Mouse (Mus musculus) T-helper 1 cell (primary cell): ENCODE results near the gene Tnrc18.

ENCODE experiments used
- in situ Hi-C: fragments of 300-600 bp; cut with MboI, MseI; formaldehyde crosslinking; loops from one replicate; pipeline ENCODE4 v1.15.1; 2025; ENCODE audit warnings: high pct_unique_total_duplicates

Gene Tnrc18

DNA sequence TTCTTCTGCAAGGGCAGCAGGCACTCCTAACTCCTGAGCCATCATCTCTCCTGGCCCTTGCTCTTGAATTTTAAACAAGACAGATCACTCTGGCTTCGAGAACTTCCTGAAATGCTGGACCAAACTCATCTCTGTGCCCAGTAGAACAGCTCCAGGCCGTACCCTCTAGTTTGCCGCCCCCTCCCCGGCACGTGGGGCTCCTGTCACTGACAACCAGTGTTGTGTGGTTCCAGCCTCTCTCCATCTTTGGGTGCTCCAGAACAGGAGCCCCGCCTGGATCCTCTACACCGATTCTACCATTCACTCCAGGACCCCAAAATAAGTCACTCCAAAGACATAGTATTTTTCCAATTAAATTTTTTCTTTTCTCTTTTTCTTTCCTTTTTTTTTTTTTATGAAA is 93.2 kb downstream of the Tnrc18 start:
- in situ Hi-C loops: no loop called here

- in situ Hi-C loops: no loop called here
Observed at GRCm38 (mm10) chr5:142723520-142724133, 93.8 kb downstream of the Tnrc18 start.

- in situ Hi-C loops: loop anchor here (5.0 kb wide), 1 partner anchor 243 kb away; no protein-coding TSS in a partner anchor
Observed at GRCm38 (mm10) chr5:142719897-142720296, 97.6 kb downstream of the Tnrc18 start.

DNA sequence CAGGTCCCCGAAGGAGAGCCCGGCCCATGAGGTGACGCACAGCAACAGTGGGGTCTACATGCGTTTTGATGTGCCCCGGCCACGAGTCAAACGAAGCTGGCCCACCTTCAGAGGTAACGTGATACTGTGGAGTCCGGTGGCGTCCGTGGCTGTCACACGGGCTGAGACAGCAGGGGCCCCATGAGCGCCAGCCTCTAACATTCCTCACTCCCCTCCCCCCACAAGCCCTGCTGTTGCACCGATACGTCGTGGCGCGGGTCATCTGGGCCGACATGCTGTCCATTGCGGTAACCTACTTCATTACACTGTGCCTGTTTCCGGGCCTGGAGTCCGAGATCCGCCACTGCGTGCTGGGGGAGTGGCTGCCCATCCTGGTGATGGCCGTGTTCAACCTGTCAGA is 99.0 kb downstream of the Tnrc18 start:
- in situ Hi-C loops: loop anchor here (5.0 kb wide), 1 partner anchor 241 kb away; no protein-coding TSS in a partner anchor

DNA sequence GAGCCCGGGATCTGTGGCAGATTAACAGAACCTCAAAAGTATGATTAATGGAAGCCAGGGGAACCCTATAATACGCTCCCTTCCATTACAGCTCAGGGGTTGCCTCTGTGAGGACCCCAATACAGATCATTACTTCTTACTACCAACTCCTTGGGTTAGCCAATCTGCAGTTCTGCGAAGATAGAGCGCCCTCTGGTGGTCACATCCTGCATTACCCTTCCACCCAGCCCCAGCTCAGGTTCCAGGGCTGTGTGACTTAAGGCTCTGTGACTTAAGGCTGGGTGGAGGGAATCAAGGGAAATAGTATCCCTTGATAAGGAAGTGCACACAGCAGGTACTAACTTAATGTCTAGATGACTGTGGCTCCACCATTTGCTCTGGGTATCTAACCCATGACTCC is 99.4 kb downstream of the Tnrc18 start:
- in situ Hi-C loops: loop anchor here (5.0 kb wide), 1 partner anchor 241 kb away; no protein-coding TSS in a partner anchor

DNA sequence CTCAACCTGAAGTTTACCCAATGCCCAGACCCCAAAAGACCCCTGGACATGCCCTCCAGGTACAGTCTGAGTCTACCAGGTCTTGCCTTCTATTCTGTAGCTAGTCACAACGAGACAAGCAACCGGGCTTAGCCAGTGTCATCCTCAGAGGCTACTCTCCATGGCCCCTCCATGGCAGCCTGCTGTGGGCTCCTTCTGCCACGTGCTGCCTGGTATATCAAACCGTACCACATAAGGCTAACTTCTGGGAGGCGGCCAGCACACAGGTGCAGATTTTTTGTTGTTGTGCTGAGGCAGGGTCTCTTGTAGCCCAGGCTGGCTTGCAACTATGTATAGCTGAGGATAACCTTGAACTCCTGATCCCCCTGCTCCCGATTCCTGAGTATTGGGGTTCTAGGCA is 101.4 kb downstream of the Tnrc18 start:
- in situ Hi-C loops: loop anchor here (5.0 kb wide), 1 partner anchor 239 kb away; no protein-coding TSS in a partner anchor

- in situ Hi-C loops: loop anchor here (5.0 kb wide), 1 partner anchor 238 kb away; no protein-coding TSS in a partner anchor
Observed at GRCm38 (mm10) chr5:142715059-142715458, 102.4 kb downstream of the Tnrc18 start.

- in situ Hi-C loops: no loop called here
Observed at GRCm38 (mm10) chr5:142713966-142714365, 103.5 kb downstream of the Tnrc18 start.

DNA sequence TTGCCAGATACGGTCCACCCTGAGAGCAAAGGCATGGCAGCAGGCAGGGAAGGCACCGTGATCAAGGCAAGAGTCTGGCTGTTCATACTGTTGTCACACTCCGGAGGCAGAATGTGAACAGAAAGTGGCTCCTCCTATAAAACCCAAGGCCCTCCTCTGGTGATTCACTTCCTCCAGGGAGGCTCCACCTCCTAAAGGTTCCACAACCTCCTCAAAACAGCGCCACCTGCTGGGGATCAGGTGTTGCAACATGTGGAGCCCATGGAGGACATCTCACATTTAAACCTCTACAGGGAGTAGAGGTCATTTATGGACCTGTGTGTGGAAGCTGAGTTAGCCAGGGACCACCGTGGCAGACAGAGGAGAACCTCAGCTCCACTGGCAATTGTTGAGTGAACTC is 105.1 kb downstream of the Tnrc18 start:
- in situ Hi-C loops: no loop called here

DNA sequence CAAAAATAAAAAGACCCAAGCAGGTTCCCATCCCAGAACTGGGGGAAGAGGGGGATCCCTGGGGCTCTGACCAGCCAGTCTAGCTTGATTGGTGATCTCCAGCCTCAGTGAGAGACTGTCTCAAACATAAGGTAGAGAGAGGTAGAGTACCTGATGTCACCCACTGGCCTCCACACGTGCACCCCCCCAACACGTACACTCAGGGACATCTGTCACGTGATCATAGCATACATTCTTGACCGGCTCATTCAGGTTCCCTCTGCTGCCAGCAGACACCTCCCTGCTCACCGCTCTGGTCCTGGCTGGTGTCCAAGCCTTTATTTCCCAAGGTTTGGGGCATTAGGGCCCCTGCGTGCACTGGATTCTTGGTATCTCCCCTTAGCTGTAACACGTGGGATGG is 108.0 kb downstream of the Tnrc18 start:
- in situ Hi-C loops: no loop called here

GRCm38 (mm10) chr5:142707709-142708108 is 109.8 kb downstream of the Tnrc18 start:
- in situ Hi-C loops: no loop called here

DNA sequence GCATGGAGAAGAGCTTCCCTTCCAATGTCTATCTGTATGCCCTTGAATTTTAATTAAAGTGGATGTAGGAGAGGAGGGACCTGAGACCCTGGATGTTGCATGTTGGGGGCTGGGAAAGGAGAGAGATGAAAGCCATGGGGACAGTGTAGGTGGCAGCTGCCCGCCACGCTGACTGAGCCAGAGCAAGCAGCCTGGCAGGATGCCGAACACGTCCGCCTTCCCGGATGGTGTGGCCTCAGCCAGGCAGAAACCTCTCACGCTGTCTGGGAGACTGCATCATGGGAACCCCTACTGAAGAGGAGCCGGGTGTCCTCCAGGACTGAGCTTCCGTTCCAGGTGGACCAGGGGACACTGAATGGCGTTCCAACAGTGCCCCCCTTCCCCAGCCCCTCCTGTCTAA is 113.9 kb downstream of the Tnrc18 start:
- in situ Hi-C loops: no loop called here

DNA sequence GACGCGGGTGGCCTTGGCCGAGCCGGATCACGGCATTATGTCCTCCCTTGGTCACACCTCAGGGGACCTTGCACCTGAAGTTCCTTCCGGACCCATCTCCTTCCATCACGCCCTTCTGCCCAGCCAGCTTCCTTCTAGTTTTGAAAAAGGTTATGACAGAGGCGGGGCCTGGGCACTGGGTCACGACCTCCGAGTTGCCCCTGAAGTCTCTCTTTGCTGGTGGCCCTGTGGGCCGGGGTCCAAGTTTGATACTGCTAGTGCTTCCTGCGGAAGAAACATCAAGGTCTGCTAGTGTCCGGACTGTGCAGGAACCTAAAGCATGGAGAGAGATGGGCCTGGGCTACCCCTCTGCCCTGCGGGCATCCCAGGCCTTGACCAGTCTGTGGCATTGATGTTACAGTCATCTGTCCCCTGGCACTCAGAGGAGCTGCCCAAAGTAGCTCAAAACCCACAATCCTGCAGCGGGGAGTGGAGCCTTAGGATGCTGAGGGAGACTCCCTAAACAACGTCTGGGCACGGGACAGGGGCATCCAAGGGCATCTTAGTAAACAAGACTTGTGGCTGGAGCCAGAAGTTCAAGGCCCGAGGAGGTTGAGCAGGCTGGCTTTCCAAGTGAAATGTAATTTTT is 114.8 kb downstream of the Tnrc18 start:
- in situ Hi-C loops: no loop called here

GRCm38 (mm10) chr5:142701651-142702510 is 115.6 kb downstream of the Tnrc18 start:
- in situ Hi-C loops: no loop called here

- in situ Hi-C loops: no loop called here
Observed at GRCm38 (mm10) chr5:142700842-142701589, 116.4 kb downstream of the Tnrc18 start.

- in situ Hi-C loops: no loop called here
Observed at GRCm38 (mm10) chr5:142697742-142698141, 119.7 kb downstream of the Tnrc18 start.

DNA sequence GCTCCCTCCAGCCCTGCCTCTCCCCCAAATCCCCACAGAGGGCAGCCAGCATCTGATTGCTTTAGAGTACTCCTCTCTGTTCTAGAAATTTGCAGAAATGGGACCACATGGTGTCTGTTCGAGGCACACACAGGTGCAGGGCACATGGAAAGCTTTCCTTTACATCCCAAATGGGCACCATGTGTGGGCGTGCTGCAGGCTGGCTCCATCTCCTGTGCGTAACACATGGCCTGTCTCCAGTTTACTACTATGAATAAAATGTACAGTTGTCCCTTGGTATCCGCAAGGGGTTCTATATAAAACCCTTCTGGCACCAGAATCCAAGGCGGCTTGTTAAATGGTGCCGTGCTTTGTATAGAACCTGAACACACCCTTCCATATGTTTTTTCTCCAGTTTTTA is 120.6 kb downstream of the Tnrc18 start:
- in situ Hi-C loops: no loop called here

GRCm38 (mm10) chr5:142696258-142696657 is 121.2 kb downstream of the Tnrc18 start:
- in situ Hi-C loops: no loop called here

DNA sequence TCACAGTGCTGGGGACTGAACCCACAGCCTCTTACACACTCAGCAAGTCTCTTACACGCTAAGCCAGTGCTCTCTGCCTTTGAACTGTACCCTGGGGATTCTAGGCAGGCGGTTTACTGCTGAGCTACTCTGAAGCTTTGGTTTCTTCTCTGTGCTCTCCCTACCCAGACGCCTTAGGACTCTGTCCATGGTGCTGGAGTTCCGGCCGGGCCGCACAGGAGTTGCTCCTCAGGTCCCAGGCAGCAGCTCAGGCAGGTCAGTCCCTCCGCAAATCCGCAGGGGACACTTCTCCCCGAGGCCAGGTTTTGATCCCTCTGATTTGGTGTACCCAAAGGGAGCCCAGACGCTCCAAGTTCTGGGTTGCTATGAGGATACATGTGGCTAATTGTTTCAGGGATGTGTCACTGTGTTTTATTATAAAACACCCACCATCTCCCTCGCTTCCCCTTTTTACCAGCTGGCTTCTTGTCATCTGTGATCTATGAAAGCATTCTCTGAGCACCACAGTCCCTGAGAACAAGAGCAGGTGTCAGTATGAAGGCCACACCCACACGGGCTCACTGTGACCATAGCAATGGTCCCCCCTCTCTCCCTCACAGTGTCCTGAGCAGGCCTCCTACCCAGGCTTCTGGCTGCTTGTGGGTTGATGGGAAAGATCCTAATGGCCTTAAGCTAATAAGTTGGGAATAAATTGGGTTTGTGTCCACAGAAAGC is 122.7 kb downstream of the Tnrc18 start:
- in situ Hi-C loops: no loop called here

DNA sequence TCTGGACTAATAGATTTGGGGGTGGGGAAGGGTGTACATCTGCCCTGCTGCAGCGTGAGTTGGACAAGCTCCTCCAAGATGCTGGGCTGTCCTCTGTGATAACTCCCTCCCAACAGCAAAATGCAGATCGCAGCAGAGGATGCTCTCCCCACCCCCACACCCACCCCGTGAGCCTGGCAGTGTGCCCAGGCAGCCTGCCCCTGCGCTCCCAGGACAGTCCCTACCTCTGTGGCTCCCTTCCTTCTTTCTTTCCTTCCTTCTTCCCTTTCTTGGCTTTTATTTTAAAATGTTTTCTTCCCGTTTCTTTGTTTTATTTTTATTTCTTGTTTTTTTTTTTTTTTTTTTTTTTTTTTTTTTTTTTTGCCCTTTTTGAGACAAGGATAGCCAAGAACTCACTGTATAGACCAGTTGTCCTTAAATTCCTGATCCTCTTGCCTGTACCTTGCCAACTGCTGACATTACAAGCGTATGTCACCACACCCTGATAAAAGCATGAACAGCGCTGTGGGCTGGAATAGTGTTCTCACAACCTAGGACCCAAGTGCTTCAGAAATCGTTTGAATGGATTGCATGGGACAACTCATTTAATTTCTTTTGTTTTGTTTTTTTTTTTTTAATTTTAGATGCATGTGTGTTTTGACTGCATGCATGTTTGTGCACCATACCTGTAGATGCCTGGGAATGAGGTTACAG is 123.6 kb downstream of the Tnrc18 start:
- in situ Hi-C loops: no loop called here
